8 mouse cellular contexts compared by ENCODE assay signal in genomic region chr8:78648918-78649317, GRCm38 (mm10).
DNase-seq lines count a peak whose midpoint lies in the region; ATAC-seq and TF ChIP-seq lines count a peak whose summit lies in the region.

No protein-coding gene starts in this region.

- H3K36me3 ChIP-seq in kidney, embryonic 14.5 days (ENCODE audit: control insufficient read depth, insufficient read depth, low read length), result no peaks in the 10 kb centered on the region
- H3K36me3 ChIP-seq in limb, embryonic 14.5 days (ENCODE audit: control insufficient read depth, insufficient read depth, low read length), result no peaks in the 10 kb centered on the region

- 48% methylated on average over 7 of the region's 7 CpGs for WGBS in kidney, embryonic 14.5 days
- 22% methylated on average over 7 of the region's 7 CpGs for WGBS in limb, embryonic 14.5 days

- H3K27me3 ChIP-seq in kidney, embryonic 14.5 days (ENCODE audit: control insufficient read depth, insufficient read depth, low read length), result no peaks in the 10 kb centered on the region
- H3K27me3 ChIP-seq in limb, embryonic 14.5 days (ENCODE audit: control insufficient read depth, insufficient read depth, low read length), result no peaks in the 10 kb centered on the region

- no peak overlapping the region for H3K9ac ChIP-seq in kidney, embryonic 14.5 days (ENCODE audit: low read depth, low read length)
- H3K9ac ChIP-seq in limb, embryonic 14.5 days (ENCODE audit: low read depth, low read length, severe bottlenecking), result no peak overlapping the region

- no peak for TF ChIP-seq POLR2A in limb, embryonic 14.5 days (IDR thresholded peaks at IDR 0.05; ENCODE audit: borderline replicate concordance, extremely low read depth, insufficient read depth, insufficient read length)

- DNase-seq in kidney, adult 11 months, result peak; percentile 11
- peak; percentile 43 for DNase-seq in ZHBTc4 (ENCODE audit: low read depth, low spot score)
- DNase-seq in embryo, embryonic 10.5 days (ENCODE audit: low spot score), result peak; percentile 68
- DNase-seq in kidney, adult 9 months, result peak; percentile 72
- peak; percentile 77 for DNase-seq in limb, embryonic 14.5 days (ENCODE audit: low spot score)
- peak; percentile 53 to 81 for DNase-seq in right cerebral cortex, postnatal 10 days (ENCODE audit: low spot score in 2 of 2)

- ATAC-seq in kidney, embryonic 14.5 days (ENCODE audit: low FRiP score, low TSS enrichment), result no peak
- ATAC-seq in limb, embryonic 14.5 days (ENCODE audit: low FRiP score, low read depth), result no peak
- ATAC-seq in erythroblast, adult 5-6 weeks (replicated peaks; ENCODE audit: low FRiP score, poor library complexity, severe bottlenecking), result no peak

- H3K4me1 ChIP-seq in kidney, embryonic 14.5 days (ENCODE audit: control insufficient read depth, insufficient read depth, low read length), result no peaks in the 10 kb centered on the region
- H3K4me1 ChIP-seq in limb, embryonic 14.5 days (ENCODE audit: control insufficient read depth, insufficient read depth, low read length), result peaks cover 19% of the 10 kb centered on the region

- peaks cover 5% of the 10 kb centered on the region; the same call in 1 of the 2 replicates for H3K9me3 ChIP-seq in kidney, embryonic 14.5 days (ENCODE audit: control insufficient read depth, low read length)
- H3K9me3 ChIP-seq in limb, embryonic 14.5 days (ENCODE audit: control insufficient read depth, low read length), result no peaks in the 10 kb centered on the region

- H3K27ac ChIP-seq in kidney, embryonic 14.5 days (ENCODE audit: low read depth, low read length), result no peak overlapping the region
- H3K27ac ChIP-seq in limb, embryonic 14.5 days (replicated peaks; ENCODE audit: low read depth, low read length), result no peak overlapping the region

- H3K4me2 ChIP-seq in kidney, embryonic 14.5 days (replicated peaks; ENCODE audit: low read depth, low read length), result no peak overlapping the region
- no peak overlapping the region for H3K4me2 ChIP-seq in limb, embryonic 14.5 days (replicated peaks; ENCODE audit: low read depth, low read length, severe bottlenecking)

- H3K4me3 ChIP-seq in kidney, embryonic 14.5 days (ENCODE audit: low read length), result no peak overlapping the region
- H3K4me3 ChIP-seq in limb, embryonic 14.5 days (replicated peaks; ENCODE audit: low read length), result no peak overlapping the region

Comparison
In these comparisons a context has a peak if more than half of its experiments do, and no peak if none do; other contexts are left out.
1. DNase-seq: peak in every context shown above with its lines; median percentile 77 in limb, embryonic 14.5 days; 72 in kidney, adult 9 months; 68 in embryo, embryonic 10.5 days; 67 in right cerebral cortex, postnatal 10 days; 43 in ZHBTc4; 11 in kidney, adult 11 months.